Mouse (Mus musculus) adrenal gland, postnatal 25 days (tissue): ENCODE data around the gene Hist1h4f. TPM values are rescaled to one million over a fixed set of nuclear protein-coding genes. Genes with fewer than 3 reads are reported as not detected.
A peak's percentile ranks its signal among the peaks of the same experiment; 100 is the strongest.
"Not testable (repeated sequence)": the region's sequence is repeated elsewhere in the genome, so short reads cannot be mapped to it uniquely, and the experiment has no call there.

Experiments
- DNase-seq: peaks from one replicate; pipeline ENCODE4 v3.0.0; 2021; ENCODE audit warnings: mixed read lengths
- long read RNA-seq: library from polyadenylated mRNA; stranded (forward); transcript quantifications from one replicate; pipeline ENCODE4 v2.0.0, GENCODE M21; 2021
- total RNA-seq: library from RNA; stranded (reverse); gene quantifications from 2 replicates; pipeline ENCODE4 v1.2.3, GENCODE M21; 2021

The Hist1h4f gene
- 127 and 189 TPM in 2 replicates for total RNA-seq
- long read RNA-seq: 0 reads

- peak; percentile 70 for DNase-seq
Measured at GRCm38 (mm10) chr13:23551146-23551834, at the start of gene Hist1h4f. Gene Hist1h4f, minus strand, starts transcription at chr13:23551648.

GRCm38 (mm10) chr13:23597957-23598356, 46.5 kb upstream of the Hist1h4f start:
- peak; percentile 80 for DNase-seq

- no peak for DNase-seq
Measured at GRCm38 (mm10) chr13:23595622-23596372, 44.3 kb upstream of the Hist1h4f start.

GRCm38 (mm10) chr13:23595185-23595584, 43.7 kb upstream of the Hist1h4f start:
- no peak for DNase-seq

- DNase-seq: no peak
Measured at GRCm38 (mm10) chr13:23593051-23593770, 41.8 kb upstream of the Hist1h4f start.

GRCm38 (mm10) chr13:23592614-23593013, 41.2 kb upstream of the Hist1h4f start:
- no peak for DNase-seq

GRCm38 (mm10) chr13:23591886-23592285, 40.4 kb upstream of the Hist1h4f start:
- not testable (repeated sequence) for DNase-seq

- no peak for DNase-seq
Measured at GRCm38 (mm10) chr13:23591206-23591605, 39.8 kb upstream of the Hist1h4f start.

GRCm38 (mm10) chr13:23586940-23587225, 35.4 kb upstream of the Hist1h4f start:
- no peak for DNase-seq

- DNase-seq: no peak
Measured at GRCm38 (mm10) chr13:23586099-23586939, 34.9 kb upstream of the Hist1h4f start.

- DNase-seq: peak; percentile 43
Measured at GRCm38 (mm10) chr13:23585442-23586098, 34.1 kb upstream of the Hist1h4f start.

- DNase-seq: peak; percentile 64
Measured at GRCm38 (mm10) chr13:23585029-23585441, 33.6 kb upstream of the Hist1h4f start.

- DNase-seq: no peak
Measured at GRCm38 (mm10) chr13:23584331-23584730, 32.9 kb upstream of the Hist1h4f start.

- DNase-seq: no peak
Measured at GRCm38 (mm10) chr13:23583387-23584068, 32.1 kb upstream of the Hist1h4f start.

- DNase-seq: no peak
Measured at GRCm38 (mm10) chr13:23582219-23583056, 31.0 kb upstream of the Hist1h4f start.

GRCm38 (mm10) chr13:23581408-23582218, 30.2 kb upstream of the Hist1h4f start, which contains the start of gene Hist1h4d:
Gene Hist1h4d, plus strand, starts transcription at chr13:23581598.
- peak; percentile 89 for DNase-seq

GRCm38 (mm10) chr13:23577835-23578234, 26.4 kb upstream of the Hist1h4f start:
- no peak for DNase-seq

- DNase-seq: no peak
Measured at GRCm38 (mm10) chr13:23576906-23577639, 25.6 kb upstream of the Hist1h4f start.
